Mouse (Mus musculus): ENCODE results near the gene Pdzk1ip1.

DNA sequence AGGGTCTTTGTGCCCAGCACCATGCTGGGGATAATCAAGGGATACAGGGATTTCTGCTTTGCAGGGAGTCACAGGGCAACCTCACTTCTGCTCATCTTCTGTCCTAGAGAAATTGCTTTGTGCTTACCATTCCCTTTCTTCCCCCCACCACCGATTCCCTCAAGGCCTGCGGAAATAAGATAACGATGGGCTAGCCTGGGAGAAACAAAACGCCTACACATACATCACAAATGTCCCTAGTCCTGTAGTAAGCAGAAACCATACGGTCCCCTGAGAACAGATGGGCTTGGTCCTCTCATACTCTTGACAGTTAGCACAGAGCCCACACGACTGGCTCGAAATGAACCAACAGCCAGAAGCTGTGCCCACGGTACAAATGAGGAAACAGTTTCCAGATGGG, 40.3 kb upstream of the Pdzk1ip1 start:
- TF ChIP-seq MAX (IDR thresholded peaks at IDR 0.05; ENCODE audit: low read length) (no peak), RCOR1 (IDR thresholded peaks at IDR 0.05; ENCODE audit: low read depth, low read length) (no peak), CTCF (IDR thresholded peaks at IDR 0.05 in 2 of 3, conservative IDR thresholded peaks at IDR 0.05 in 1 of 3; ENCODE audit: control insufficient read depth in 1 of 3, insufficient read depth in 1 of 3, low read depth in 2 of 3, low read length in 3 of 3, poor library complexity in 1 of 3, severe bottlenecking in 1 of 3) (no peak), EP300 (IDR thresholded peaks at IDR 0.05; ENCODE audit: low read depth in 1 of 2, low read length in 2 of 2) (peak; percentile 21 to 59; a peak in 3 of 4 replicates), HCFC1 (IDR thresholded peaks at IDR 0.05; ENCODE audit: low read depth, low read length) (no peak), POLR2A (IDR thresholded peaks at IDR 0.05; ENCODE audit: control insufficient read depth in 1 of 2, insufficient read depth in 1 of 2, low read depth in 1 of 2, low read length in 2 of 2, poor library complexity in 1 of 2) (no peak), RAD21 (IDR thresholded peaks at IDR 0.05; ENCODE audit: low read depth, low read length) (no peak), E2F4 (IDR thresholded peaks at IDR 0.05; ENCODE audit: borderline replicate concordance, low read depth, low read length) (no peak)
